Mouse (Mus musculus) frontal cortex, postnatal 36 days (tissue): Measurements from ENCODE around the gene Nrxn2.

Source experiments
- DNase-seq, 2 experiments: peaks; one replicate each; pipeline ENCODE4 v3.0.0; 2022; ENCODE audit warnings: low spot score in 2 of 2

Nrxn2 gene

DNA sequence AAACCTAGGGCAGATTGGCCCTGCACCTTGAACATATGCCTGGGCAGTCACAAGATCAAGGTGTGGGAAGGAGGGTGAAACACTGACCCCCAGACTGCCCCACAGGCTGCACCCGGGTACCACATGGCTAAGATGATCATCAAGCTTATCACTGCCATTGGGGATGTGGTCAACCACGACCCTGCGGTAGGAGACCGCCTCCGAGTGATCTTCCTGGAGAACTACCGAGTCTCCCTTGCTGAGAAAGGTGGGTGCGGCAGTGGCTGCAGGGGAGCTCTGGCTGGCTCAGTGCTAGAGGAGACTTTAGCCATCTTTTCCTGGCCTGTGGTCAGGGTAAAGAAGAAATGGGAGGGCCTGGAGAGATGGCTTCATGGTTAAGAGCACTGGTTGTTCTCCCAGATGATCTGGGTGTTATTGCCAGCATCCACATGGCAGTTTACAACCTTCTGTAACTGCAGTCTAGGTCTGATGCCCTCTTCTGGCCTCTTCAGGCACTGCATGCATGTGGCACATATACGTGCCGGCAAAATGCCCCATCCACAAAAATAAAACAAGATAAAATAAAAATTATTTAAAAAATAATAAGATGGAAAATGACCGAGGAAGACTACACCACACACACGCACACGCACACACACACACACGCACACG lies 25.7 kb upstream of the Nrxn2 start:
- no peak for DNase-seq

DNA sequence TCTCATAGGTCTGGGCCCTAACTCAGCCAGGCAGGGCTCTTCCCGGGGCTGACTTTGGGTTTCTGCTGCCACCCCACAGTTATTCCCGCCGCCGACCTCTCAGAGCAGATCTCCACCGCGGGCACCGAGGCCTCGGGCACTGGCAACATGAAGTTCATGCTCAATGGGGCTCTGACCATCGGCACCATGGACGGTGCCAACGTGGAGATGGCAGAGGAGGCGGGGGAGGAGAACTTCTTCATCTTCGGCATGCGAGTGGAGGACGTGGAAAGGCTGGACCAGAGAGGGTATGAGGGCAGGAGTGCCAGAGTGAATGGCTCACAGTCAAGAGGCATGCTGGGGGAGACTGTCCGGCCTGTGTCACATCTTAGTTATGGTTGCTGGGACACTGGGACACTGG lies 24.9 kb upstream of the Nrxn2 start:
- no peak for DNase-seq

DNA sequence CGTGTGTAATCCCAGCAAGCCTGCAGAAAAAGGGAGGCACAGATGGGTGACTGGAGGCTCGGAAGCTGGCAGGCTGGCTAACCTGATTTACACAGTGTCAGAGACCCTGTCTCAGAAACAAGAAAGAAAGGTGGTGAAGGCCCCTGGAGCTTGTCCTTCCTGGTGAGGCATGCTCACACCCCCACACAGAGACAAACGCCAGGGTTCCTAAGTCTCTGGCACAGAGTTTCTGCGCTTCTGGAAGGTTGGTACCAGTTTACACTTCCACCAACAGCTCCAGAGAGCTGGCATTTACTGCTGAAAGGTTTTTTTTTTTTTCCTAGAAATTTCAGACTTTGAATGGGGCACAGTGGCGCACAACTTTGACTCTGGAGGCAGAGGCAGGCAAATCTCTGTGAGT lies 22.3 kb upstream of the Nrxn2 start:
- DNase-seq, result no peak

DNA sequence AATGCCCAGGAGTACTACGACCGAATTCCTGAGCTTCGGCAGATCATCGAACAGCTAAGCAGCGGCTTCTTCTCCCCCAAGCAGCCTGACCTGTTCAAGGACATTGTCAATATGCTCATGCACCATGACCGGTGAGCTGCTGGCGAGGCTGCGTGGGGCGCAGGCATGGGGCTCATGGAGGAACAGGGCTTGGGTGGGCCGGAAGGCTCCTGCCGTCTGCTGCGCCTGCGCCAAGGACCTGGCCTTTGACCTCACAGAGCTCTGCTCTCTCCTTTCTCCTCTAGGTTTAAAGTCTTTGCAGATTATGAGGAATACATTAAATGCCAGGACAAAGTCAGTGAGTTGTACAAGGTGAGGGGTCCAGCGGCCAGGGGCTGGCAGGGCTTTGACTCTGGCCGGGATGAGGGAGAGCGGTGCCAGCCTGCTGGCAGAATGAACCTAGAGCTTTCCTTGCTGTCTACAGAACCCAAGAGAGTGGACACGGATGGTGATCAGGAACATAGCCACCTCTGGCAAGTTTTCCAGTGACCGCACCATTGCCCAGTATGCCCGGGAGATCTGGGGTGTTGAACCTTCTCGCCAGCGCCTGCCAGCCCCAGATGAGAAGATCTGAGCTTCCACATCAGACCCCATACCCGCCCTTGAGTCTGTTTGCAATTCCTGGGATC lies 20.8 kb upstream of the Nrxn2 start:
- no peak for DNase-seq

DNA sequence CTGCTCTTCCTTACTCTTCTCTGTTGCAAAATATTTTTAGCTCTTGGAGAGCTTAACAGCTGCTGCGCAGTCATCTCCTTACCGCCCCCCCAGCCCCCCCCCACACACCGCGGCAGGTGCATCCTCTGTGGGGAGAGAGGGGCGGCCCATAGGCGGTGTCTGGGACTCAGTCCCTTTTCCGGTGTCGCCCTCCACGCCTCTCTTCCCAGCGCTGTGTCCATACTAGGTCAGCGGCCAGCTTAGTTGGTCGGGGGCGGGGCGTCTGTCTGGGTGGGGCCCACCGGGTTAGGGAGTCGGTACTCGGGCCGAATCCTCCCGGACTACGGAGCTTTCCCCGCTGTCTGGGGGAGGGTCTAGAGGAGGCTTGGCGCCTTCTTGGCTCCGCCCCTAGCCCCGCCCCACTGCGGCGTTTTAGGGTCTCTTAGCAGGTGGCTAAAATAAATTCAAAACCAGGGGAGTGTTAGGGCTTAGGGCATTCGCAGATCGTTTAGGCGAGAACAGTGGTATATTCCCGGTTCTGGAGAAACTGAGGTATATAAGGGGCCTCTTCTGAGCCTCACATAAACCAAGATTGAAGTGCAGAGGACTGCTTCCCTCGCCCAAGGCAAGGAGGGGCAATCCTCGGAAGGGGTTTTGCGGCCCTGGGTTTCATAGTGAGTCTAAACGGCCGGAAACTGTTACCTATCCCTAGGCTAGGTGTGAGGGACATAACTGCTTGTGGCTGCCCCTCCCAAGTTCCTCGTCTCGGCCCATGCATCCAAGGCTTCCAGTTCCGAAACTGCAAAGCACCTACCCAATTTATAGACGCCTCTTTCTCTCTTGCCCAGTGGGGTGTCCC lies 19.9 kb upstream of the Nrxn2 start:
- no peak for DNase-seq

DNA sequence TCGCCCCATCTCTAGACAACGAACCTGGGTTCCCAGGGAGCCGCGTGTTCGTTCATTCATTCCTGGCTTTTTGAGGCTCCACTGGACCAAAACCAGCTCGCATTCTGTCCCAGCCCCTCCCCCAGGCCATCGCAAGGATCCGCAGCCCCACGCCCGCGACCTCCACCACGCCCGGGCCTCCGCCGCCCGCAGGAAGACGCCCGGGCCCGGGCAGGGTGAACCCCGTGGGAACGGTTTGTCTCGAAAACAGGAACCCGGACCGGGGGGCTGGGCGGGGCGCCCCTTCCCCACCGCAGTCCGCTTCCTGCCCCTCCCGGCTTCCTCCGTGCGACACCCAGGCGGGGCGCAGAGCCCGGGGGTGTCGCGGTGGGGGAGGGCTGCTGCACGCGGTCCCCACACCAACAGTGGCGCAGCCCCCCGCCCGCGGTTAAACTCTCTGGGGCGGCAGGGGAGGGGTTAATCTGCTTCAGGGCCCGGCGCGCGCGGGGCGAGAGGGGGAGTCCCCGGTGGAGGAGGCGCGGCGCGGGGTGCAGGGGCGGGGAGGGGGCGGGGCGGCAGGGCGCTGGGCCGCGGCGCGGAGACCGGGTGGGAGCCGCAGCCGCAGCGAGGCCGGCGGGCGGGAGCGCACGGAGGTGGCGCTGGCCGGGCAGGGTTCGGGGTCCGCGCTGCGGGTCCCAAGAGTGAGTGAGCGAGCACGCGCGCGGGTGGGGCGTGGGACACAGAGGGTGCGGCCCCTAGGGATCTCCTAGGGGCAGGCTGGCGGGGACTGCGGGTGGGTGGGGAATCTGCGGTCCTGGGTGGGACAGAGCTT lies 19.0 kb upstream of the Nrxn2 start, which contains the start of gene Rasgrp2:
Gene Rasgrp2, plus strand, starts transcription at position 56 of the 811 bp plus-strand sequence.
- DNase-seq, result no peak

DNA sequence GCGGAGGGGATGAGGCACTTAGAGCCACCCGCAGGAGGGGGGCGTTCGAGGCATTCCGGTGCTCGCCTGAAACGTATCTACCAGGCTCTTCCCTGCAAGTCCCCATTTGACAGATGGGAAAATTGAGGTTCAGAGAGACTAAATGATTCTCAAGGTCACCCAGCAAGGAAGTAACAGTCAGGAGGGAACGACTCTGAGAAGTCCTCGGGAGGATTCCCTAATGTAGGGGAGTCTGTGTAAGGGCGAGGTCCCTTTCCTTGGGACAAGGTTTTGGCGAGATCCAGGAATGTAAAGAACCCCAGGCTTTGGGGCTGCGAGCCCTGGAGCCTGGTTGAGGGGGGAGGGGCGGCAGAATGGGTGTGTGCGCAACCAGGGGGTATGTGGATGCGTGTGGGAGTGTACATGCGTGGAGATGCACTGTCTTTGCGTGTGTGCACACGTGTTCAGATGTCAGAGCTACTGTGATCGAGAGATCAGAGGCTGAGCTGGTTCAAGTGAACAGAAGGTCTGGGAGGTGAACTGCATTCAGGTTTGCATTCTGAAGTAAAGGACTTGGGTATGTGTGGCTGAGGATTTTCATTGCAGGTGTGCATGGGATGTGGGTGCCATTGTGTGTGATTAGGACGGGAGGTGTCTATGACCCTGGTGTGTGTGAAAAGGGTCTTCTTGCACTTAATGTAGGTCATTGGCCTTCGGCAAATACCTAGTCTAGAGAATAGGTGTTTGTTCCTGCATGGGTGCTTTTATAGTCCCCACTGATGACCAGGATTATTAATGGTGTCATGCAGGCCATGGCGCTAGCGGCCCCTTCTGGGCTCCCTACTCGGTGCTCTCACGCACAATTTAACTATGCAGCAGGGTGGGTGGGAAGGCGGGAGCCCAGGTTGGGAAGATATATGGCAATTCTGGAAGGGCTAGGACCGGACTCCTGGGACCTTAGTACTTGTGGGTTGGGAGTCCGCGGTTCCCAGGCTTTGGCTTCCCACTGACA lies 18.1 kb upstream of the Nrxn2 start:
- DNase-seq, result no peak

DNA sequence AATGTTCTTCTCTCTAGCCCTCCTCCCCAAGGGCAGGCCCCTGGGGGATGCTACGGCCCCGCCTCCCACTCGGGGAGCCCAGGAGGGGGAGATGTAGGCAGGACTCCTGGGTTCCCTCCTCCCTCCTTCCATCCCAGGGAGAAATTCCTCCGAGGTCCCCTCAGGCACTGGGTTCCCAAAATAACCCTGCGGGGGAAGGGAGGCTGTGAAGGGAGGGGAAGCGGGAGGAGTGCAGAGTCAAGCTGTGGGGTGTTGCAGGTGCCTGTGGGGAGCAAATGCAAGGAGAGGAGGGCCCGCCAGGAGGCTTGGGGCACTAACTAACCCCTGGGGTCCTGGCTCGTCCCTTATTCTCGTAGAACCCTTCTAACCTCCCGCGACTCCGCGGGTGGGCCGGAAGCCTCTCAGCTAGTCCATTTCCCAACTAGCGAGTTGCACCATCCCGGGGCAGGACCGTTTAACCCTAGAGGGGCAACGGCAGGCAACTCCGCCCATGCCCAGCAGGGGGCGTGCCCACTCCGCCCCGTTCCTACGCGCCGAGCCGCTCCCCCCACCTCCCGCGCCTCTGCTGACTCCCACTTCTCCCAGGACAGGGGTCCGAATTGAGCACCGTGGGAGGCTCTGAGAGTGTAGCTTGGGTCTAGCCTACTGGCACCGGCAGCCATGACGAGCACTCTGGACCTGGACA lies 17.3 kb upstream of the Nrxn2 start:
- peak; percentile 56 to 61 for DNase-seq

DNA sequence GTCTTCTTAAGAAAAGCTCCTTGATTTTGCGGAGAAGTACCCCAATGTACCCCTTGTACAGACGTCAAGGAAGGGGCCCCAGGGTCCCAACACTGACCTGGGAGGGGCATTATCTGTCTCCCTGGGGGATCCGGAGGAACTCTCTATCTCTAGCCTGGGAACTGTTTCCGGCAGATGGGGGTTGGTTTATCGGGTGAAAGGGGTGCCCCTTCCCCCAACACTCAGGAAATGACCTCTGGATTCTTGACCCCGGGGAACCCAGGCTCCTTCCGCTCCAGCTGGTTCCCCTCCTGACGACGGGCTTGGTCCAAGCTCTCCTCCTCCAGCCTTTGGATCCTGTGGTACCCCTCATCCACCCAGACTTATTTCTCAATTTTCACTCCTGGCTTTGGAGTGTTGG lies 16.6 kb upstream of the Nrxn2 start:
- no peak for DNase-seq

DNA sequence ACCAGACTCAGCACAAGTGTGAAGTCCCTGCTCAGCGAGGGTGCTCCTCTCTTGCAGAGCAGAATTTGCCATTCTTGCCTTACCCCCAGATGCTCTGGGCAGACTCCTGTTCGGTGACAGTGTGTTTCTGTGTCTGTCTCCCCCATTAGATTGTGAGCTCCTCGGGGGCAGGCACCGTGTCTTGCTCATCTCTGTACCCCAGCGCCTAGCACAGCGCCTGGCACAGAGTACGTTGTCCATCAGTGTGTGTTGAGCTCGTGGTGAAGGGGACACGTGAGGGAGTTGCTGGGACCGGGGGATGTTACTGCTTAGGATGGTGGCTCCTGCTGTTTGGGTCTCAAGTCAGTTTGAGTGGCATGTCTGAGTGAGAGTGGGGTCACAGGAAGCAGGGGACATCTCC lies 14.7 kb upstream of the Nrxn2 start:
- no peak for DNase-seq

DNA sequence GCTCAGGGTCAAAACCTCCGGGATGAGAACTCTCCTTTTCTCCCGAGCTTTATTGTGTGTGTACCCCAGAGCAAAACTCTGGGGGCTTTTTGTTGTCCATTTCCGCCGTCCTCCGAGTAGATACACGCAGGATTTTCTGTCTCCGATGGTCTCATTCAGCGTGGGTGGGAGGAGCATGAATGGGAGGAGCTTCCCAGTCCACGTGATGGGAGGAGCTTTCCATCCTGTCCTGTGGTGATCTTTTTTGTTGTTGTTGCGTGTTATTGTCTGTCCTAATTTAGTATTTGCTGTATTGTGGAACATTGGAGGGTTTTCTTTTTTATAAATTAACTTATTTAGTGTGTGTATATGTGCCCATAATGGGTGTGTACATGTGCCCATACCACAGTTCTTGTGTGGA lies 13.1 kb upstream of the Nrxn2 start:
- DNase-seq, result no peak

DNA sequence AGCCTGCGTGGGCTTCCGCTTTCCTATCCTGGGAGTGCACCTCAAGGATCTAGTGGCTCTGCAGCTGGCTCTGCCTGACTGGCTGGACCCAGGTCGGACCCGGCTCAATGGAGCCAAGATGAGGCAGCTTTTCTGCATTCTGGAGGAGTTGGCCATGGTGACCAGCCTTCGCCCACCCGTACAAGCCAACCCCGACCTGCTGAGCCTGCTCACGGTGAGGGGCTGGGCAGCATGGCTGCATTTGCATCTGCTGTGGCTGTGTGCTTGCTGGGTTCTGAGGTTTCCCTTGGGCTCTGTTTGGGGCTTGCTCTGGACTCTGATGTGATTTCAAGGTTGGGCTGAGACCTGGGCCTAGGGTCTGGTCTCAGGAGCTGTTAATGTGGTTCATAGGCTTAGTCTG lies 11.4 kb upstream of the Nrxn2 start:
- DNase-seq, result no peak

DNA sequence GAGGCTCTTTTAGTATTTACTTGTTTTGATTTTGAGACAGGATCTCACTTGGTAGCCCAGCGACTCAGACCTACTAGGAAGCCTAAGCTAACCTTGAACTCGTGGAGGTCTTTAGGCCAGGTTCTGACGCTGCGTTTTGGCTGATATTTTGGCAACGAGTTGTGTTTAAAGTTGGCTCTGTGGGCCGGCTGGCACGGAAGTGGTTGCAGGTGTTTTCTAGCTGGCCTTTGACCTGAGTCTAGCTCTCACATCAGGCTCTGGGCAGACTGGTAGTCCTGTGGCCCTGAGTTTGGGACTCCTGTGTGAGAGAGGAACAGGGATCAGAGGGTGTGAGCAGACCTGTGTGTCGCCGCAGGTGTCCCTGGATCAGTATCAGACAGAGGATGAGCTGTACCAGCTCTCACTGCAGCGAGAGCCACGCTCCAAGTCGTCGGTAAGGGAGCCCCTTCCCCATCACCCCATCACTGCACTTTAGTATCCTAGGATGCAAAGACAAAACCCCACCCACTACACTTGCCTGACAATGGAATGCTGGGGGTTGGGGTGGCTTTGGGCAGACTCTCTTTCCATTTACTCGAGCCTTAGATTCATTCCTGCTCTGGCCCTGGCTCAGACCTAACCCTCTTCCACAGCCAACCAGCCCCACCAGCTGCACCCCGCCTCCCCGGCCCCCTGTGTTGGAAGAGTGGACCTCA lies 10.6 kb upstream of the Nrxn2 start:
- no peak for DNase-seq

DNA sequence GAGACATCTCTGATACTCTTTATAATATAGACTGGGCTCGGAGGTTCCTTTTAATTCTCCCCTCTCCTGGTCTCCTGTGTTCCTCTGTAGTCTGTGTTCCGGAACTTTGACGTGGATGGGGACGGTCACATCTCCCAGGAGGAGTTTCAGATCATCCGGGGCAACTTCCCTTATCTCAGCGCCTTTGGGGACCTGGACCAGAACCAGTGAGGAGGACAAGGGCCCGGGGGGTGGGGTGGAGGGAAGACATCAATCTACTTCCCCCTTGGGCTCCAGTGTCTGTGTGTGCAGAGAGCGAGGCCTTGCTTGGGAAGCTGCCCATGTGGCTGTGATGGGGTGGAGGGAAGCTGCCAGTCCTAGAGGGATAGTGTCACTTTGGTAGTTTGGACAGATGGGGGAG lies 9.8 kb upstream of the Nrxn2 start:
- DNase-seq, result no peak

DNA sequence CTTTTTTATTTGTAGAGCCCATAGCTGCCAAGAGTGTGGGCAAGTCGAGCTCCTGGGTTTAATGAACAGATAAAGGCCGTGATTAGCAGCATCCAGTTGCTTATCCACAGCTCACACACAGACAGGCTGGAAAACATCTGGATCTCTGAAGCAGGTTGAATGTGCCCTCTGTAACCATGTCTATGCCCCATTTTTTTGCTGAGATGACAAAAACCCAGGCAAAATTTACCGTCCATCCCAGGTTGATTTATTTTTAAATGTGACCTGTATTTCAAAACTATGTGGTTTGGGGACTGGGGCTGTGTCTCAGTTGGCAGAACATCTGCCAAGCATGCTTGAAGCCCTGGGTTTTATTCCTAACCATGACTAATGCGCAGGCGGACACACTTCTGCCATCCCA lies 9.4 kb upstream of the Nrxn2 start:
- no peak for DNase-seq

DNA sequence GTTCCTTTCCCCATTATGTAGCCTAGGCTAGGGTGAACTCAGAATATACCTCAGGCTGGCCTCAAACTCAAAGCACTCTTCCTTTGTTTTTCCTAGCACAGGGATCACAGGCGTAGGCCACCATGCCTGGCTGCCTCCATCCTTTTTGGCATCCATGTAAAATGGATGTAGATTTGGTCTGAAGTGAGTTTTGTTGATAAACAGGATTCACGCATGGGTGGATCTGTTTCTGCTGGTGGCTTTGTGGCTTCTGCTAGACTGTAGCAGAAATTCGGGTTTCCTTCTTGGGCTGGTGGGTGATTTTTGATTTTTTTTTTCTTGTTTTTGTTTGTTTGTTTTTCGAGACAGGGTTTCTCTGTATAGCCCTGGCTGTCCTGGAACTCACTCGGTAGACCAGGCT lies 8.6 kb upstream of the Nrxn2 start:
- no peak for DNase-seq

DNA sequence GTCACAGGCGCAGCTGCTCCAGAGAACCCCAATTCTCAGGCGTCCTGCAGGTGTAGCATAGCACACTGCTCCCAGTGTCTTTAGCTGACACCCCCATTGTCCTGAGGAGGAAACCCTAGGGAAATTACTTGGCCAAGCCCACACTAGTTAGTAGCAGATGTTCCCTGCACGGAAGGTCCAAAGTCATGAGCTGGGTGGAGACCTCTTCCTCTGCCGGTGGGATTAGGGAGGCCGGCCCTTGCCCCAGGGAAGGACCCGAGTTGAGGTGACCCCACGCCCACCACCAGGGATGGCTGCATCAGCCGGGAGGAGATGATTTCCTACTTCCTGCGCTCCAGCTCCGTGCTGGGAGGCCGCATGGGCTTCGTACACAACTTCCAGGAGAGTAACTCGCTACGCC lies 5.7 kb upstream of the Nrxn2 start:
- no peak for DNase-seq

DNA sequence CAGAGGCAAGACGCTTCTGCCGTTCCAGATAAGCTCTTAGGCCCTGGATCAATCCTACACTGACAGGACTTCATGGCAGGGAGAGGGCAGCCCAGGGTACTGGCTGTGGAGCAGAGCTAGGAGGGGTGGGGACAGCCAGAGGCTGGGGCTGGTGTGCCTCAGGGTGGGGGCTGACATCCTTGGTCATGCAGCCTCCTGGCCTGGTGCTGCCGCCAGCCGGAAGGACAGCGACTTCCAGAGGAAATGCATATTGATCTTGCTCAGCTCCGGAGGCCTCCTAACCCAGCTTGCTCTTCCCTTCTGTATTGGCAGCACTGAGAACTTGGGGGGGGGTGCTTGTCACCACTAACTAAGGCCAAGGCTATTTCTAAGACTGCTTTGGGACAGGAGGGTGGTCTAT lies 3.1 kb upstream of the Nrxn2 start:
- no peak for DNase-seq

DNA sequence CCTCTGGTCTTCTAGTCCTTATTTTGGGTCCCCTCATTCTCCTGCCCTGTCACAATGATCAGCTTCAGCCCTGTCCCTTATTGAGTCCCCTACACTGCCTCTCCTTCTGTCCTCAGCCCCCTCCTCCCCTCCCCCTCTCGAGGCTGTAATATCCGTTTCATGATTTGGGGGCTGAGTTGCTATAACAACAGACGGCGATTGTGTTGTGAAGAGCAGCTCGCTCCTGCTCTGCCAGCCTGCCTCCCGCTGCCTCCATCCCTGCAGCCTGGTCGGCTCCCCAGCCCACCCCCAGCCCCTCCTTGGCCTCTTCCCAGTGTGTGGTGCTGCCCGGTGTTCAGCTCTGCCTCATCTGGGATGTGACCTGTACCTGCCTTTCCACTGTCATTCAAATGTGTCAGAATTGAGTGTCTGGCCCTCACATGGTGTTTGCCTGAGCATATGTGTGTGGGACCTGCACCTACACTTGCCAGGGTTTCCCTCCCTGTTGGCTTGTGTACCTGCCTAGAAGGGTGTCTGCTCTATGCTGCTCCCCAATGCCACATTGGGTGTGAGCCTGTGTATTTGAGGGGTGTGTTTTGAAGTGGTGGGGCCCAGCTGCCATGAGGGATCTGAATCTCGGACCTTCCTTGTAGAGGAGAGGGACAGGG lies 2.3 kb upstream of the Nrxn2 start:
- no peak for DNase-seq
